Mouse (Mus musculus) heart, embryonic 10.5 days (tissue): ENCODE measurements around the gene Wbp1l. TPM values are rescaled to one million over a fixed set of nuclear protein-coding genes. Genes with fewer than 3 reads are reported as not detected.

Source experiments
- DNase-seq: peaks from one replicate; pipeline ENCODE4 v3.0.0-alpha.2; 2017; ENCODE audit warnings: low spot score
- H3K27ac ChIP-seq: fragments of 300-500 bp; sonication (generic); 2 replicates; pipeline ENCODE4 v1.5.1; 2016; ENCODE audit warnings: mild to moderate bottlenecking
- H3K27me3 ChIP-seq: fragments of 300-500 bp; sonication (generic); 2 replicates; pipeline ENCODE4 v1.6.1; 2016; ENCODE audit warnings: mild to moderate bottlenecking; ENCODE audit not compliant: poor library complexity, insufficient read depth, severe bottlenecking
- H3K36me3 ChIP-seq: fragments of 300-500 bp; sonication (generic); 2 replicates; pipeline ENCODE4 v1.6.1; 2016; ENCODE audit warnings: mild to moderate bottlenecking, moderate library complexity
- H3K4me1 ChIP-seq: fragments of 300-500 bp; sonication (generic); 2 replicates; pipeline ENCODE4 v1.6.1; 2016; ENCODE audit warnings: mild to moderate bottlenecking
- H3K4me3 ChIP-seq: fragments of 300-500 bp; sonication (generic); 2 replicates; pipeline ENCODE4 v1.5.1; 2016; ENCODE audit warnings: mild to moderate bottlenecking, moderate library complexity
- H3K9me3 ChIP-seq: fragments of 300-500 bp; sonication (generic); 2 replicates; pipeline ENCODE4 v1.6.1; 2016; ENCODE audit warnings: mild to moderate bottlenecking, moderate library complexity
- WGBS: fragments of 180-500 bp; shearing (Covaris S2); methylation state at CpG from one replicate; pipeline ENCODE4 v1.1.7; 2016; 5-methylcytosine and 5-hydroxymethylcytosine counted together
- polyA plus RNA-seq: library from polyadenylated mRNA; unstranded; fragments of >200 nt; fragmentation: Nextera tagmentation; extraction: Ambion mirVana; gene quantifications from 2 replicates; pipeline ENCODE4 v1.2.1, GENCODE M21; 2016

Gene Wbp1l
- polyA plus RNA-seq, 1 experiment from 2014 or later: 53.9 TPM

- Histone ChIP-seq H3K4me3 (peak within 1 kb of the TSS; percentile 75), H3K27me3 (no peaks in the 10 kb centered on the region), H3K27ac (peak within 1 kb of the TSS; percentile 97), H3K9me3 (no peaks in the 10 kb centered on the region), H3K36me3 (peaks cover 6% of the 10 kb centered on the region; the same call in 1 of the 2 replicates), H3K4me1 (peaks cover 9% of the 10 kb centered on the region; the same call in 1 of the 2 replicates)
- peak; percentile 95 for DNase-seq
- WGBS: 3% methylated on average over 44 of the region's 44 CpGs
These were observed 90.8 kb downstream of the Wbp1l start, which contains the start of gene Borcs7 for GRCm38 (mm10) chr19:46689460-46690372. Gene Borcs7 (plus strand): TSS chr19:46689906.

DNA sequence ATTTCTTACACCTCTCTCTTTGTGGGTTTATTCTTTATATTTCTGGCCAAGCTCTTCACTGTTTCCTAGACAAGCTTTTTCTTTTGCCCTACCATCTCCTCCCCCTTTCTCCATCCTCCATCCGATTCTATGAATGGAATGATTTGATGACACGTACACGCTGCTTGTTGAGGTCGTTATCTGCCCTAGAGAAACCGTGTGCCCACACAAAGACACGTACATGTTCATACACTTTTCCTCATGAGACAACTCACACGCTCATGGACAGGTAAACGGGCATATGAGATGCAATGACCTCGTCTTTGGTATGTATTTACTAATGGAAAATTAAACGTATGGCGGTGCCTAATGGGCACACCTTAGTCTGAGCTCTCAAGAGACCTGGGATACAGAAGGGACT is 91.5 kb downstream of the Wbp1l start:
- H3K27ac ChIP-seq: peak overlapping the region; percentile 97
- peaks cover 13% of the 10 kb centered on the region for H3K36me3 ChIP-seq
- peak overlapping the region; percentile 75 for H3K4me3 ChIP-seq
- no peak for DNase-seq
- no peaks in the 10 kb centered on the region for H3K27me3 ChIP-seq
- H3K4me1 ChIP-seq: peaks cover 9% of the 10 kb centered on the region; the same call in 1 of the 2 replicates
- WGBS: 74% methylated on average over 11 of the region's 11 CpGs
- no peaks in the 10 kb centered on the region for H3K9me3 ChIP-seq

- Histone ChIP-seq H3K4me3 (no peak overlapping the region), H3K36me3 (peaks cover 17% of the 10 kb centered on the region), H3K4me1 (peaks cover 9% of the 10 kb centered on the region; the same call in 1 of the 2 replicates), H3K9me3 (no peaks in the 10 kb centered on the region), H3K27me3 (no peaks in the 10 kb centered on the region), H3K27ac (no peak overlapping the region)
- DNase-seq: no peak
- WGBS: 80% methylated on average over 2 of the region's 2 CpGs
These were observed 92.2 kb downstream of the Wbp1l start for GRCm38 (mm10) chr19:46691078-46691477.

GRCm38 (mm10) chr19:46693146-46693545 is 94.3 kb downstream of the Wbp1l start:
- H3K27me3 ChIP-seq: no peaks in the 10 kb centered on the region
- H3K9me3 ChIP-seq: no peaks in the 10 kb centered on the region
- H3K4me1 ChIP-seq: peaks cover 13% of the 10 kb centered on the region; the same call in 1 of the 2 replicates
- peaks cover 28% of the 10 kb centered on the region for H3K36me3 ChIP-seq
- H3K4me3 ChIP-seq: no peak overlapping the region
- 83% methylated on average over 4 of the region's 4 CpGs for WGBS
- no peak overlapping the region for H3K27ac ChIP-seq
- no peak for DNase-seq

DNA sequence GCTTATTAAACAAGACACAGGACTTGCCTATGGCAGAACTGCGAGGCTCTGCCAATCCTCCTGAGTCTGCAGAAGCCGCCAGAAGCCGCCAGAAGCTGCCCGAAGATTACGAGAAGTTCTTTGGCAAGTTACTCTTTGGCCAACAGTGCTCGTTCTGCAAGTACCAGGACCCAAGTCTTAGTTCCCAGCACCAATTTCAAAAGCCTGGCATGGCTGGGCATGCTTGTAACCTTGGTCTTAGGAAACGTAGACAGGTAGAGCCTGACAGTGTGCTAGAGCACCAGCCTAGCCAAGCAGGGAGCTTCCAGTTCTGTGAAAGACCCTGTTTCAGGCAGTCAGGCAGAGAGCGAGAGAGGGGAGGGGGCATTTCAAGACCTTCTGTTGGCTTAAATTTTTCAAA is 97.6 kb downstream of the Wbp1l start:
- no peak for DNase-seq
- WGBS: 91% methylated on average over 8 of the region's 8 CpGs

GRCm38 (mm10) chr19:46696943-46697342 is 98.1 kb downstream of the Wbp1l start:
- Histone ChIP-seq H3K4me3 (no peak overlapping the region), H3K27ac (no peak overlapping the region), H3K4me1 (peaks cover 4% of the 10 kb centered on the region; the same call in 1 of the 2 replicates), H3K9me3 (no peaks in the 10 kb centered on the region), H3K27me3 (no peaks in the 10 kb centered on the region), H3K36me3 (peaks cover 39% of the 10 kb centered on the region)
- 89% methylated on average over 7 of the region's 7 CpGs for whole genome bisulfite sequencing
- DNase-seq: no peak

More for the DNA sequence above, 97.6 kb downstream of the Wbp1l start:
- no peak overlapping the region for H3K27ac ChIP-seq
- H3K27me3 ChIP-seq: no peaks in the 10 kb centered on the region
- peaks cover 36% of the 10 kb centered on the region for H3K36me3 ChIP-seq
- H3K4me3 ChIP-seq: no peak overlapping the region
- H3K4me1 ChIP-seq: peaks cover 4% of the 10 kb centered on the region; the same call in 1 of the 2 replicates
- no peaks in the 10 kb centered on the region for H3K9me3 ChIP-seq

- Histone ChIP-seq H3K9me3 (no peaks in the 10 kb centered on the region), H3K4me1 (peaks cover 4% of the 10 kb centered on the region; the same call in 1 of the 2 replicates), H3K4me3 (no peak overlapping the region), H3K36me3 (peaks cover 42% of the 10 kb centered on the region), H3K27ac (no peak overlapping the region), H3K27me3 (no peaks in the 10 kb centered on the region)
- 54% methylated on average over 19 of the region's 19 CpGs for WGBS
- no peak for DNase-seq
These were observed 99.1 kb downstream of the Wbp1l start for GRCm38 (mm10) chr19:46697840-46698517.

GRCm38 (mm10) chr19:46699011-46699481 is 100.2 kb downstream of the Wbp1l start:
- H3K4me3 ChIP-seq: no peak overlapping the region
- H3K36me3 ChIP-seq: peaks cover 42% of the 10 kb centered on the region
- no peak for DNase-seq
- WGBS: 67% methylated on average over 10 of the region's 10 CpGs
- no peaks in the 10 kb centered on the region for H3K9me3 ChIP-seq
- H3K27ac ChIP-seq: no peak overlapping the region
- H3K27me3 ChIP-seq: no peaks in the 10 kb centered on the region
- H3K4me1 ChIP-seq: peaks cover 4% of the 10 kb centered on the region; the same call in 1 of the 2 replicates

DNA sequence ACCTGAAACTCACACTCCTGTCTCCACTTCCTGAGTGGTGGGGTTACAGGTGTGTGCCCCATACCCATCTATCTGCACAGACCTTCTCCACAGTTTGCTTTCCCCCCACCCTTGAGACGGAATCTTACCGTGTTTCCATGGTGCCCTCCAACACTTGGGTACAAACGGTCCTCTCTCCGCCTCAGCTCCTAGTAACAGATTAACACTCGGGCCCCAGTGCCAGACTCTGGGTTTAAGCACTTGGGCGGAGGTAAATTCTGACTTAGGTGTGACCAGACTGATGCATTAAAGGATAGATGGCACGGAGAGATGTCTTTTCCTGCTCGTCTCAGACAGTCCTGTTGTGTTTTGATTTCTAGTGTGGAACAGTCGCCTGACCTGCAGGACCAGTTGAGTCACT is 102.3 kb downstream of the Wbp1l start:
- peaks cover 24% of the 10 kb centered on the region; the same call in 1 of the 2 replicates for H3K36me3 ChIP-seq
- no peak overlapping the region for H3K4me3 ChIP-seq
- DNase-seq: no peak
- no peaks in the 10 kb centered on the region for H3K27me3 ChIP-seq
- H3K9me3 ChIP-seq: no peaks in the 10 kb centered on the region
- 81% methylated on average over 9 of the region's 9 CpGs for WGBS
- peaks cover 8% of the 10 kb centered on the region; the same call in 1 of the 2 replicates for H3K4me1 ChIP-seq
- H3K27ac ChIP-seq: no peak overlapping the region

DNA sequence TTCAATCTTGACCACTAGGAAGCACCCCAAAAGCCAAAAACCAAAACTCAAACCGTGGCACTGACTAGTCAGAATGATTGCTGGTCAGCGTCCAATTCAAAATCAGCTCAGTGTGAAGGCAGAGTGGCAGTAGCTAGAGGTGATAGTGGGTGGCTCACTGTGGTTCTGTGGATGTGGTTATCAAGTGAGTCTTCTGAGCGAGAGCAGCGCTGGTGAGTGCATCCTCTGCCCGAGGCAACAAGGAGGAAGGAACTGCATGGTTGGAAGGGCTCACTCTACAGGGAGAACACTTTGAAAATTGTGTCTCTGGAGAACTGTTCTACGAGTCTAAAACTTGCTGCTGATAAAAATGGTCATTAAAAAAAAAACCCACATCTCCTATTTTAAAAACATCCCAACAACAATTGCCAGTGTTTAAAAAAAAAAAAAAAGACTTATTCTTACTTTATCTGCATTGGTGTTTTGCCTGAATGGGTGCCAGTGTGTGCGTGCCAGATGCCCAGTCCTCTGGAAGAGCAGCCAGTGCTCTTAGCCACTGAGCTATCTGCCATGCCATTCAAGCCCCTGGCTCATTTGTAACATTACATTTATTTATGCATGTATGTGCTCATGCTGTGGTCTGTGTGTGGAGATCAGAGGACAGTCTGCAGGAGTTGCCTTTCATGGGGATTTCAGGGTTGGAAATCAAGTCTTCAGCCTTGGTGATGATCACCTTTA is 107.1 kb downstream of the Wbp1l start:
- no peak for DNase-seq
- peaks cover 29% of the 10 kb centered on the region for H3K4me1 ChIP-seq
- H3K4me3 ChIP-seq: no peak overlapping the region
- no peaks in the 10 kb centered on the region for H3K27me3 ChIP-seq
- H3K36me3 ChIP-seq: peaks cover 28% of the 10 kb centered on the region; the same call in 1 of the 2 replicates
- no peaks in the 10 kb centered on the region for H3K9me3 ChIP-seq
- no peak overlapping the region for H3K27ac ChIP-seq
- 48% methylated on average over 7 of the region's 7 CpGs for WGBS

DNA sequence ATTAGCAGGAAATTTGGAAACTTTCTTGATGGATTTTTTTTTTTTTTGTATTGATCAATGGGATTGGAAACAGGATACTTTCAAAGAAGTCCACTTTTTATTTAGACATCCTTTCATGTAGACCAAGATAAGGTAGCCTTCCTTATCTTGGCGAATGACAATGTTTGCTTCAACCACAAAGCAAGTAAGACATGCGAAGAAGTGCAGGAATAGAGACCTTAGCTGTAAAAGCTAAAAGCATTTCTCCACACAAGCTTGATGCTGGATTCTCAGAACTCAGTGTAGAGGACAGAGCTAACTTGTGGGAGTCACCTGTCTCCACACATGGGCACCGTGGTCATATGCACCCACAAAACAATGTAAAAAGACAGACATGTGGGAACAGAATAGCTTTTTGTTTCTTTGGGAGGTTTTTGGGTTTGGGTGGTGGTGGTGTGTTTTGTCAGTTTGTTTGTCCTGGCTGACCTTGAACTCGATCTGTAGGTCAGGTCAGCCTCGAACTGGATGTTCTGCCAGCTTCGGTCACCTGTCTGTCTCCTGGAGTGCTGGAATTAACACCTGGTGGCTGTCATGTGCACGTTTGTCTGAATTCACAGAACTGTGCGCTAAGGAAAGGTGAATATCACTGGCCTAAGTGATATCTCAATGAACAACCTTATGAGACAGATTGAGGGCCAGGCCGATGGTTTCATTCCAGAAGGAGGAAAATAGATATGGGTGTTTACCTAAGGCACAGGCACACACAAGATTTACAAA is 107.8 kb downstream of the Wbp1l start:
- H3K9me3 ChIP-seq: no peaks in the 10 kb centered on the region
- no peaks in the 10 kb centered on the region for H3K27me3 ChIP-seq
- H3K4me3 ChIP-seq: peak overlapping the region; percentile 73
- peak overlapping the region; percentile 94 for H3K27ac ChIP-seq
- DNase-seq: no peak
- H3K4me1 ChIP-seq: peaks cover 29% of the 10 kb centered on the region
- peaks cover 25% of the 10 kb centered on the region; the same call in 1 of the 2 replicates for H3K36me3 ChIP-seq
- WGBS: 66% methylated on average over 9 of the region's 9 CpGs
